Mouse (Mus musculus): ENCODE measurements at regions not wholly inside any gene's neighbourhood (a gene's known extent, or its start where the extent isn't known, plus 50 kb on each side); places are given as distances from the start of the nearest gene placed in this dataset.

DNA sequence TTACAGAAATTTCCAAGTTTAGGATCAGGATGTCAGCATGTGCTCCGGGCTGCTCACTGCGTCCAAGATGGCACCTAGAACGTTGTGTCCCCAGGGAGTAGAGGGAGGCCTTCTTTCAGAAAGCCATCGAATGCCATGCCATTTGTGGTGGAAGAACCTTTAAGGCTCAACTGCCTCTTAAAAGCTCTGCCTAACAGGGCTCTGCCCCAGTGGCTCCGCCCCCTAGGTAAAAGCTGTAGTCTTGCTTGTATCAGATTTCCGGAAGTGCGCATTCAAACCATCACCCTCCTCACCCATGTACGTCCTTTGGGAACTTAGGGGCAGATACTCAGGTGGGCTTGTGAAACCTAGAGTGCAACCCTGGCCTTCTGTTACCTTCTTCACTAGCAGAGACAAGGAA is 54.0 kb upstream of the Psmd7 start:
- no peak for DNase-seq (ENCODE audit: low read depth, low spot score)

DNA sequence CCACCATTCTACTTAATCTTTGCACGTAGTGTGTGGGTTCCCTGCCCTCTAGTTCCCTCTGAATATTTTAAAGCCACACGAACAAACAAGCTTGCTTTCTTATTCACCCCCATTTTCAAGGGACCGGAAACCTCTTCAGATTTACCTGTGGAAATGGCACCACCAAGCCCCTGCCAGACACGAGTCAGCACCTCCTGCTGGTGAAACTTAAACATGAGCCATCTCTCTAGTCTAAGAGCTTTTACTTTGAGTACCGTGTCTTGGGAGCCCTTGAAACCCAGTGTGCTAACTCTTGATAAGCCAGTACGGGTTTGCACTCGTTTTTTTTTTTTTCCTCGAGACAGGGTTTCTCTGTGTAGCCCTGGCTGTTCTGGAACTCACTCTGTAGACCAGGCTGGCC is 59.7 kb upstream of the Psmd7 start:
- no peak for DNase-seq (ENCODE audit: low read depth, low spot score)

DNA sequence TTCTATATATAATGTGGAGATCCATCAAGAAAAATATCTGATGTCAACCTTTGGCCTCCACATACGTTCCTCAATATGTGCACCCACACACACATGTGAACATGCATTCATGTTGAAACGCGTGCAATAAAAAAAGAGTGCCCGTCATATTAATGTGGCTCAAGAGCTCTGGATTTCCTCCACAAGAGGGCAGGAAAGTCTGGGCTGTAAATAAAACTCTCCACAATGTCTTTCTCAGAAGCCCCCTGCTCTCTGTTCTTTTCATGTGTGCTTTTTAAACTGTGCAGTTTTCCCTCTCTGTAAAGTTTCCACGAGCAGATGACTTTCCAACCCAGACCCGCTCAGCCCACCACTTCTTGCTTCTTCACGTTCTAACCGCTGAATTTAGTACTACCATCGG is 62.0 kb upstream of the Psmd7 start:
- DNase-seq (ENCODE audit: low read depth, low spot score): no peak

DNA sequence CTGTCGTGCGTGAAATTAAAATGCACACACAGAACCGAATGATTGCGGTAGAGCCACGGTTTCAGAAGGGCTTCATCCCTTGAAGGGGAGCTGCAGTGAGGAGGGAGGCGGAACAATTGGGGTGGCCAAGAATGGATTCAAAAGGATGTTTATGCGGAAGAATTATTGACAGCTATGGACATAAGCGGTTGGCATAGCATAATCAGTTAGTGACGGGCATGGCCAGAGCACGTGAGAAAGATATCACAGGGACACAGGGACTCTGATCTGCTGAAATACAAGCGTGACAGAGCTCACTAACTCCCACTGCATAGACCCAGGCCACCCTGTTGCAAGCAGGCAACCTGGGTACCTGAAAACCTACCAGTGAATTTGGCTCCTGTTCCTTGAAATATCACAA is 63.2 kb upstream of the Psmd7 start:
- no peak for DNase-seq (ENCODE audit: low read depth, low spot score)

DNA sequence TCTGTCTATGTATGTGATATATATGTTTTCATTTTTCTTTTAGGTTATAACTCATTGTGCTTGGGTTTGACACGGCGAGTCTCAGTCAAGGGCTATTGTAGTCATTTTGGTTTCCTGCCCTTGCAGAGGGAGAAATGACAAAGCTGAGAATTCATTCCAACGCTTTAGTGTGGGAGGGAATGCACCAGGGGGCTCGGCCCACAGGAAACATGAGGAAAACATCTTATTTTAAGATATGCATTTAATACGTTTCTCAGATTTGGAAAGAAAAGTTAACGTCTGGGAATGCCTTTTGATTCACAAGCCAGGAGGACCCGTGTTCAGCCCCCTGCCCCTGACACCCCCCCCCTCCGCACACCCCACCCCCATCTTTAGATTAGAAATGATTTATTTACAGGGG is 64.0 kb upstream of the Psmd7 start:
- DNase-seq (ENCODE audit: low read depth, low spot score): no peak

DNA sequence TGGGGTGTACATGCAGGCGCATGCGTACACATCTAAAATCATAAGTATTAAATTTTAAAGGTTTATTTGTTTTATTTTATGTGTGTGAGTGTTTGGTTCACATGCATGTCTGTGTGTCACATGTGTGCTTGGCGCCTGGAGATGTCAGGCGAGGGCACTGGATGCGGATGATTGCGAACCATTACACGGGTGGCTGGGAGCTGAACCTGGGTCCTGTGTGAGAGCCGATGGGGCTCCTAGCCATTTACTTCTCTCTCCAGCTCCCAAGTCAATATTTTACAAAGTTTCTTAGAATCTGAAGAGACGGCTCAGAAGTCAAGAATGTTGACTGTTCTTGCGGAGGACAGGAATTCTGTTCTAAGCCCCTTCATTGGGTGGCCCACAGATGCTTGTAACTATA is 65.4 kb upstream of the Psmd7 start:
- no peak for DNase-seq (ENCODE audit: low read depth, low spot score)

DNA sequence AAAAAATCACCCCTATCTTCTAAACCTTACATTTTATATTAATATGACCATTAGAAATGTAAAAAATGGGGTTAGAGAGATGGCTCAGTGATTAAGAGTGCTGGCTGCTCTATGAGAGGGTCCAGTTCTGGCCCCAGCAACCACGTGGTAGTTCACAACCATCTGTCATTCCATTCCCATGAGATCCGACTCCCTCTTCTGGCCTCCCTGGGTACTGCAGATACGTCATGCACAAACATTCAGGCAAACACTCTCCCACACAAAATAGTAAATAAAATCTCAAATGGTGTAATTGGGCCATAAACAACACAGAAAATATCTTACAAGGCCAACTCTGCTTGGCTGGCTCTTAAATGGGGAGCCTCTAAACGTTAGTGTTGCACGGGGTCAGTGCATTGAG is 68.4 kb upstream of the Psmd7 start:
- no peak for DNase-seq (ENCODE audit: low read depth, low spot score)

DNA sequence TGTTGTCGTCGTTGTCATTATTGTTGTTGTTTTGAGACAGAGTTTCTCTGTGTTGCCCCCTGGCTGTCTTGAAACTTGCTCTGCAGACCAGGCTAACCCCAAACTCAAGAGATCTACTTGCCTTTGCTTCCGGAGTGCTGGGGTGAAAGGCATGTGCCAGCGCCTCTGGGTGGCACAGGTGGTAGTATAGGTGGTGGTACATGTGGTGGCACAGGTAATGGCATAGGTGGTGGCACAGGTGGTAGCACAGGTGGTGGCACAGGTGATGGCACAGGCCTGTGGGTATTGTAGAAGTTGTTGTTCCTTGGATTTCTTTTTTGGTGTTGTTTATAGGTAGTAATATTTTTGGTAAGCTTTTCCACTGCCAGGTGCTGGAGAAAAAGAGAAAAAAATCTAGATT is 69.5 kb upstream of the Psmd7 start:
- DNase-seq (ENCODE audit: low read depth, low spot score): no peak

DNA sequence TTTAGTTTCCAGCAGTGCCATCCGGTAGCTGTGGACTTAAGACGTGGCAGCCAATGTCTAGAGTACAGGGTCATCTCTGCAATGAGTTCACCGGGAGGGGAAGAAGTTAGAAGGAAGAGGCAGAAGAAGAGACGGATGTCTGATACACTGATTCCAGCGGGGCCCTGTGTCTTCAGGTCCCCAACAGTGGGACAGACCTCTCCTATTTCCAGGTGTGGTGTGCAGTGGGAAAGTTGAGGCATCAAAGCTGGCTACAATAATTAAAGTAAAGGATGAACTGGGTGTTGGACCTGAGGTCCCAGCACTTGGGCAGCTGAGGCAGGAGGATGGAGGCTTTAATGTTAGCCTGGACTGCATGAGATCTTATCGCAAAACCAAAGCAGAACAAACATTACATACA is 70.1 kb upstream of the Psmd7 start:
- no peak for DNase-seq (ENCODE audit: low read depth, low spot score)

DNA sequence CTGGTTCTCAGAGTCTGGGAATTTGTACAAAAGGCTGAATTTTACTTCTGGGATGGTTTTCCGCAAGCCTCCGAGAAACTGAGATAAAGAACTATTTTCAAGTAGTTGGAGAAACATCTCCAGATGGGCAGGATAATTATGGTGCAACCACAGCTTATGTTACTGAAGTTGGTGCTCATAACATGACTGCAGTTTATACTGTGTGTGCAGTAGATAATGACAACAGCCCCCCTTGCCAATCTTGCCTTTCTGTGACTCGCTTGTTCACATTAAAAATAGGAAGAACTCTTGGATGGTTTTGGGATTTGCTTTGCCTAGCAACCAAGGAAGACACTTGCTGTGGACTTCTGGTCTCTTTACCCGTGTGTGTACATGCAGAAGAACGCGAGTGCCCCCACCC is 72.4 kb upstream of the Psmd7 start:
- DNase-seq (ENCODE audit: low read depth, low spot score): no peak

DNA sequence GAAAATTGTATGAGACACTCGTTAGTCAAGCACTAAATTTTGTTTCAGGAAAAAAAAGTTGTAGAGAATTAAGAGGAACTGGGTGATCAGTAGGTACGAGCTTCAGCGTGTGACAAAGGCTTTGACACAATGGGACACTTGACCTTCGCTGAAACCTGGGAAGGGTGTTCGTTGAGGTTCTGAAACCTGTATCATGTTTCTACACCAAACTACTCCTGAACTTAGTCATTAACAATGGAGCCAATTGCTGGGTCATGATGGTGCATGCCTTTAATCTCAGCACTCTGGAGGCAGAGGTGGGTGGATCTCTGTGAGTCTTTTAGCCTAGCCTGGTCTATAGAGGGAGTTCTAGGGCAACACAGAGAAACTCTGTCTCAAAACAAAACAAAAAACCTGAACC is 81.3 kb upstream of the Psmd7 start:
- DNase-seq (ENCODE audit: low read depth, low spot score): no peak

DNA sequence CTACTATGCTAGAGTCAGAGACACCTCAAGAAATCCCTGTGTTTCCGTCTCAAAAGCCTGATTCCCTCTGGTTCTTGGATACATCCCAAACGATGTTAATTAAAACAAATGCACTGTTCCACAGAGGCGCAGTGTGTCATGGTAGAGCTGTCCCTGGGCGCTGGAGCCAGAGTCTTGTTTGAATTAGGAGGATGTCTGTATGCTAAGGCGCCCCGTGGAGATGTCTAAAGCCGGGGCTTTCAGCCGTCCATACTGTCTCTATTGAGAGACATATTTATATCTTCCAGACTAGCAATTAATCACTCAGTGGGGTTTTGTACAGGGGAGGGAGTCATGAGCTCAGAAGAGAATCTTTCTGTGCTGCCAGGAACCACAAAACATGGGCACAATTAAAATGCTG is 83.2 kb upstream of the Psmd7 start:
- peak; percentile 70 for DNase-seq (ENCODE audit: low read depth, low spot score)

DNA sequence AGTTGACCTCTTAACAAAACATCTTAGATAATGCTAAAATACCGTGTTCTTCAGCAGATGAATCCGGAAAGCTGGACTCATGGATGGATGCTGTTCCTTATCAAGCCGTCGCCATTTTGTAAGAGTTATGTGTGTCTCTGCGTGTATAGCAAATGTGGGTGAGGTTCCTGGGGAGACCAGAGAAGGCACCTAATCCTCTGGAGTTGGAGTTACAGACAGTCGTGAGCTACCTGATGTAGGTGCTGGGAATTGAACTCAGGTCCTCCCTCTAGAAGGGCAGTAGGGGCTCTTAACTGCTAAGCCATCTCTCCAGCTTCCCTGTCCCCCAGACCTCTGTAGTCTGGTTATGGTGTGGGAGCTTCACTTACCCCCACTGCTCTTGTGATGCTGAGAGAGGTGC is 84.4 kb upstream of the Psmd7 start:
- no peak for DNase-seq (ENCODE audit: low read depth, low spot score)

DNA sequence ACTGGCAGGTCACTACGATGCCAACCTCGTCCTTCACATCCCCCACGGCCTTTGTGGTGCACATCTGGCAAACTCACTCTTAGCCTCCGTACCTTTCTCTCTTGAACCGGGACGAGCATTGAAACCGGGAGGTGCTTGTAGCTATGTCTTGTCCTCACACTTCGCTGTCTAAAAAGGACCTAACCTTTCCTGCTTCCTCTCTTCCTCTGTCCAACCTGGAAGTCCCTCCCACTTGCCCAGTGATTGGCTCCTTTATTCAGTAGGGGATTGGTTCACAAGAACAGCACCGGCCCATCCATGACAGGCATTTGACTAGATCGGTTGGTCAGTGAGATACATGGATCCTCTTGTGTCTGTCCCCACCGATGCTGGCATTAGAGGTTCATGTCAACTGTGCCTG is 93.8 kb upstream of the Psmd7 start:
- no peak for DNase-seq (ENCODE audit: low read depth, low spot score)

DNA sequence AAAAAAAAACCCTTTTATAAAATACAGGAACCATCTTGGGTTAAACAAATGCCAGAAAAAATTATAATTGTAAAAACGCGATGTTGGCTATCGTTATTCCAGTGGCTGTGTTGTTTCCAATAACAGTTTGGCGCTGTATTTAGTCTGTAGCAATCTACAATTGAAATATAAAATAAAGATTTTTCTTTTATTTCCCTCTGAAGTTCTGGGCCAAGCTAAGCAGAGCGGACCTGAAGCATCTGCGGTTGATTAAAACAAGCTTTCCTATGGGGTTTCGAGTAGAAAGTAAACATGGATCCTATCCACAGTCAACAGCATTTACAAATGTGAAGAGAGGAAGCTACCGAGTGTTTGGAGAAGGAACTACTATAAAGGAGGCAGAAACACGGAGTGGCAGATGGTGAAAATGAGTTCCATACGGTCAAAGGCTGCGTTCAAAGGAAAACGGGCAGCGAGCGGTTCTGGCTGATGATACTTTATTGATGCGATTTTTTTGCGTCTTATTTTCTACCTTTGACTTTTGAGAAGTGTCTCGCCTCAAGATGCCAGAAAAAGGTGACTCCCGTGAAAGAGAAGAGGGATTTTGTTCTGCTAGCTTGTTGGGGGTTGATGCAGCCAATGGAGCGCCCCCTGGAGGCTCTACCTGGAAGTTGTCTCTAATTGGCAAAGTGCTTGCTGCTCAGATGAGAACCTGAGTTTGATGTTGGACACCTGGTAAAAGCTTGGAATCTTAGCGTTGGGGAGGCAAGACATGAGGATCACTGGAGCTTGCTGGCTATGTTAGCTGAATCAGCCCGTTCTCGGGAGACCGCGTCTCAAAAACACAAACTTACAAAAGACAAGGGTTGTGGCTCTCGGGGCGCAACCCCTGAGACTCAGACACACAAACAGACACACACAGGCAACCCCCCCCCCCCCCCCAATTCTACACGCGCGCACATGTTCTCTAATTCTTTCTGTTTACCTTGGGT is 96.7 kb upstream of the Psmd7 start:
- DNase-seq (ENCODE audit: low read depth, low spot score): peak; percentile 57

DNA sequence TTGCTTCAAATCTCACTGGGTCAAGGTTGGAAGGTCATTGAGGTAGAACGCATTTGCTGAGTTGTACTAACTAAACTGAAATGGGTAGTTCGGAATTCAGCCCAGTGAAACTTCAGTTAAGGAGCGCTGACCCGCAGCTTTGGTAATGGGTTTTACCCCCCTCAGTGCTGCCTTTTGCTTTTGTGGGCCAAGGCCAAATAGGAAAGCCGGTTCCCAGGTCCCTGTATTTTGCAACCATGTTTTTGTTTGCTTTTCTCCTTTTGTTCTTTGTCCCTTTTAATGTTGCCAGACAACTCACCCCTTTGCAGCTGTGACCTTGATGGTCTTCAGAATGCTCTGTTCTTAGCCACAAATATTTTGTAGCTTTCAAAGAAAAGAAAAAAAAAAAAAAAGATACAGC is 98.7 kb upstream of the Psmd7 start:
- no peak for DNase-seq (ENCODE audit: low read depth, low spot score)

DNA sequence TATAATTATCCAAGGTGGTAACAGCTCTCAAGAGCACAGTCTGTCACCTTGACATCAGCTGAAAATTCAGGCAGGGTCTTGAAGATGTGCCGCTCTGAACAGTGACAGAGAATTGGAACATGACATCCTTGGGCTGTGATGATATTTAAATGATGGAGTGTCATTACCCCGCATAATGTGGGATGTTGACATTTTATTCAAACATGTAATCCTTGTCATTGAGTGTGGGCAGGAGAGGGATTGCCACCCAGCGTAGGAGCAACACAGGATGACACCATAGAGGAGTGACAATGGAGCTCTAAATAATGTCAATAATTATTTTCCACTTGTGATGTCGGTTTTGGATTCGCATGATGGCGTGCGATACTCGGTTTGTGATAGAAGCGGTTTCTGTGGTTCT is 99.3 kb upstream of the Psmd7 start:
- no peak for DNase-seq (ENCODE audit: low read depth, low spot score)

DNA sequence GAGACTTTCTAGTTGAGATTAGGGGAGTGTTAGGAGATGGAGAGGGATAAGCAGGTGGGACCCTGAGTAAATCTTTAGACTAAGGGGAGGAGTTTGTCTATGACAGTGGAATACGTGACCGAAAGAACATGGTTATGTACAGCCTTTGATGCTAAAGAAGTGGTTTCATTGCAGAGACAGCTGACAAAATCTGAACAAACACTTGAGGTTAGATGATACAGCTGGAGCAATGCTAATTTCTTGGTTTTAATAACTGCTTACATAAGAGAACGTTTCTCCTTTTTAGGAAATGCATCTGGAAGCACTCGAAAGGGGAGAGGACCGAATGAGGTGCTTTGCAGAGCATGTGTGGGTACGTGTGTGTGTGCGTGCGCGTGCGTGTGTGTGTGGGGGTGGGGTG is 100.8 kb upstream of the Psmd7 start:
- no peak for DNase-seq (ENCODE audit: low read depth, low spot score)

DNA sequence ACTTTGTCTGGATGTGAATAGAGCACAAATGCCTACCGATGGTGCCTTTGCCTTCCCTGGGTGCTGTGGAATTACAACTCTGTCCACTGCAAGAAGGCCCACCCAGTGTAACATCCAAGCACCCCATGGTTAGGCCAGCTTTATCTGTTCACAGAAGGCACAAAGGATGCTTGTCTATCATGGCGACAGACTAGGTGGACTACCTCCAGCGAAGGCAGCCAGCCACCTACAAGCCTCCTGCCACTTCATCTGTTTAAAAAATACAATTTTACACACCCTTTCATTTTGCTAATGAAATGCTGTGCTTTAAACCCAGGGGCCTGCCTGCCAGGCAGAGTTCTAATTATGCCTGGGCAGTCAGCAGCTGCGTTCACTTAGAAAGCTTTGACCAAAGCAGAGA is 103.0 kb upstream of the Psmd7 start:
- no peak for DNase-seq (ENCODE audit: low read depth, low spot score)

DNA sequence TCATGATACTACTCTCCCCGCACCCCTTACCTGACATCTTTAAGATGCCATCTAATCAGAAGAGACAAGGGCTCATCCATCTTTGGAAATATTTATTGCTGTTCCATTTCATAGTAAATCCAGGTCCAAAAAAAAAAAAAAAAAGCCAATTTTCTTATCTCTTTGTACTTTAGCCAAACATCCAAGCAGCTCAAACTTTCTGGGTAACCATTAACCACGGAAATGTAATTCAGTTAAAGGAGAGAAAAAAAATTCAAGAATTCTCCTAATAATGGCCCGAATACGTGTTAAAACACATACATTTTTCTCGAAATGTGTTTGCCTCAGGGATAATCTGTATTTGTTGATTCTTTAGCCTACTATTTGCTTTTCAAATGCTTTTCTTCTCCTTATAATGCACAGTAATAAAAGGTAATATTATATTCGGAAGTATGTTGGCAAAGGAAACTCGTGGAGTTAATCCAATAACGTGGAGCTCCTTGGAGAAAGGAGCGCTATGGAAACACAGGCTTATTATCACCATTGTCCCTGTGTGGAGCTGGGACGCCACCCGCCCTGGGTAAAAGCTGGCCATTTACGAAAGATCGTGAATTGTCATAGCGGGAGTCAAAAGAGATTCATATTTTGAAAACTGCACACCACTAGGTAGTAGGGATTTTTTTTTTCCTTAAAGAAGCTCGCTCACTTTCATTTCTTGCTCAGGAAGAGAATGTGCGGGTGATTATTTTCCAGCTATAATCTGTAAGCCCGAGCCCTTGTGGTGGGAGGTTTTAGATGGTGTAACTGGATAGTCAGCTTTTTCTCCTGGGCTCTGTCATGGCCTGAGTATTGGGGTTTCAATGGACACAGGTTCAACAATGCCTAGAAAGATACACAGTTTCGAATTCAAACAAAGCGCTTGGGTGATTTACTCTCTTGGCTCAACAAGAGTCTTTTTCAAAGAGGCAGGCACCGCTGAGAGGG is 108.4 kb upstream of the Psmd7 start:
- no peak for DNase-seq (ENCODE audit: low read depth, low spot score)

DNA sequence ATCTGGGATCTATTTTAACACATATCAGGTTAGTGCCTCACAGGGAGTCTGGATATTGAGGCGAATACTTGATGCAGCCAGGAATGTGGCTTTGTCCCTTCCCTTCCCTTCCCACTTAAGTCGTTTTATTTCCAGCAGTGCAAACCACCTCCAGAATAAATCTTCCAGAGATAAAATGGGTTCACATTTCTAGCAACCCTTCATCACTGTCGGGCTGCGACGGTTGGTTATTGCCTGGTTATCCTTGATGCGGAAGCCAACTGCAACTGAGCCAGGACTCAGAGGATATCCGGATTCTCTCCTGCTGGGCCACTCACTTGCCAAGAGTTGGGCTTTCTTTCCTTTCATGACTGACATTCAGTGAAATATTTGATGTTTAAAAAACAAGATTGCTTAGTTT is 111.0 kb upstream of the Psmd7 start:
- peak; percentile 32 for DNase-seq (ENCODE audit: low read depth, low spot score)

DNA sequence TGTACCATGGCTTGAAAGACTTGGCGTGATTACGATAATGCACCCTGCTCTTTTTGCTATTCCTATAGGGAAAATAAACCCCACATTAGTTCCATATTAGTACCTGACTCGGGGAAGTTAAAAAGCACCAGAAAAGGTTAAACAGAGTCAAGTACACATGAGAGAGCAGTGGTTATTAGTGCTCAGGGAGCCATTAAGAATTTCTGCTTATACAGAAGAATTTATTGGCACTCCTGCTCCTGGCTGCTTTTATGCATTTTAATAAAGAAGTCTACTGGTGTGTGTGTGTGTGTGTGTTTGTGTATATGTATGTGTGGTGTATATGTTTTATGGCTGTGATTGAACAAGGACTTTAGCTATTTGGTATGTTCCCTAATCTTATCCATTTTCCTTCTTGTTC is 111.5 kb upstream of the Psmd7 start:
- no peak for DNase-seq (ENCODE audit: low read depth, low spot score)

DNA sequence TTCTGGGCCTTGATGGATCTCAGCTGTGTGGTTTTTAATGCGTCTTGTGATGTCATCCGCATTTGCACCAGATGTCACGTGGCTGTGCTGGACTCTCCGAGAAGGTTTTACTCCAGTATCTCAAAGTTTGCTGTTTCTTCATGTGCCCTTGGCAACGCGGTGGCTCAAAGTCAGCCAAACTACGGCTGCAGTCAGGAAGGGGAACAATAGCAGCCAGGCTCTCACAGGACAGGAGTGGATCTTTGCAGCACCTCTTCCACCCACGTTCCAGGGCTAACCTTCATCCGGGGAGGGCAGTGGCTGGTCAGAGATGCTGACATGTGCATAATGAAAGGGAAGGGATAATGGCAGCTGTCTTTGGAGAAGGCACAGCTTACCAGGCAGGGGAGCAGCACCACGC is 127.6 kb upstream of the Psmd7 start:
- no peak for DNase-seq (ENCODE audit: low read depth, low spot score)

Data from mesoderm, embryonic 11.5 days (tissue).